Mouse (Mus musculus): ENCODE measurements at regions not wholly inside any gene's neighbourhood (a gene's known extent, or its start where the extent isn't known, plus 50 kb on each side); places are given as distances from the start of the nearest gene placed in this dataset.

DNA sequence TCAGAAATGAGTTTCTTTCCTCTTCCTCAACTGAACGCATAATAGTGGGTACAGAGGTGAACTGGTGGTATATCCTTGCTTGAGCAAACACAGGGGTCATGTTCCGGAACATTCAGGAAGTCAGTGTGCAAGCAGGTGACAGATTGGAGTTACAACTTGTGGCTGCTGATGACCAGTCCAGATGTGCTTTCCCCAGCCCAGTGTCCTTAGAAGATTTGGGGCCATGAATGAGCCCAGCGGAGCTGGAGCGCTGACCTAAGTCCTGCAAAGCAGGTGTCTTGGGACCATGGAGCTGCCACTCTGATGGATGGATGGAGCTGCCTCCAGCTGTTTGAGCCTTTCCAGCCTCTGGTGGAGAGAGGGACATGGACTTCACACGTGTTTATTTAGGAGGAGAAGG, 72.6 kb upstream of the Intu start:
- DNase-seq (ENCODE audit: low spot score in 2 of 2), result no peak

DNA sequence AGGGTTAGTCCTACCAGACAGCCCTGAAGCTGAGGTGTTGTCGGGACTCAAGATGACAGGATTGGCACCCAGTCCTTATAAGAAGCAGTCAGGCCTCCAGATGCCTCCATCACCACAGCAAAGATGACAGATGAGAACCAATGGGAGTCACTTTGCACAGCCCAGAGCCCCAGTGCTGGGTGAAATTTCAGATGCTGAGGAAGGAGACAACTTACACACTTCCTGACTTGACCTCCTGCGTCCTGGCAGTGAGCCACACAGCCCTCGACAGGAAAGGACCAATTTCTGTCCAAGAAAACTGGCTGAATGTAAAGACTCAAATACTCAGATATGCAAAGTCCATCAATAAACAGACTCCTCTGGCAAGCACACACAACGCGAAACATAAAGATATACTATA, 67.6 kb upstream of the Intu start:
- DNase-seq (ENCODE audit: low spot score in 2 of 2), result no peak

DNA sequence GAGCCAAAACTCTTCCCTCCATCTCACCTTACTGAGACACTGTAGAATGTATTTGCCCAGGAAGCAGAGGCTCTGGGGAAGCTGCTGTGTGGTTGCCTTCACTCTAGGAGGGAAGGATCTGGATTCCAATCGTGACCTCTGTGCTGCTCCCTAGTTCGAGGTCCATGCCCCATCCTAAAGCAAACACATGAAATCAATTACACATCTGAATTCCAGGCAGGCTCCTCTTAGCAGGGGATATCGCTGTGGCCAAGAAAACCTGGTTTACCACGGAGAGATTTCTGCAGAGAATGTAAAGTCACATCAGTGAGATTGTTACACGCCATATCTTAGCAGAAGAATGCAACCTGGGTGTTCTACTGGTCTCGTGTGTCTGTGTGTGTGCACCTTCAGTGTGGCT, 61.0 kb upstream of the Intu start:
- DNase-seq (ENCODE audit: low spot score in 2 of 2), result no peak

DNA sequence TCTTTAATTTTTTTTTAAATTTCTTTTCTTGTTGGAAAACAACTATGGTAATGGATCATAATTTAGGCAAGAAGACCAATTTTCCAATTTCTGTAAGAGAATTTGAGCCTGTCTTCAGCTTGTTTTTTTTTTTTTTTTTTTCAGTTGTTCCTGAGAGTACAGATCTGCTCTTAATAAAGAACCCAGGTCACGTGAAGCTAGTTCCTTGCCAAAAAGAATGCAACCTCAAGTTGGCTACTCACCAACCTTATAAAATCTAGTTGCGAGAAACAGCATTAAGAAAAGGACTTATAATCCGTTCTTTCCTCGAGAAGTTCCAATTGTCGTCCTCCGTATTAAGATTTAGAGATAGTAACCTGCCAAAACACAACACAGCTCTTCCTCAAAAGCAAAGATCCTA, 58.3 kb upstream of the Intu start:
- no peak for DNase-seq (ENCODE audit: low spot score in 2 of 2)

- no peak for DNase-seq (ENCODE audit: low spot score in 2 of 2)
These were observed 50.7 kb upstream of the Intu start for GRCm38 (mm10) chr3:40480258-40480951.
